Mouse (Mus musculus) liver, embryonic 16.5 days (tissue): ENCODE measurements around the gene St7. TPM values are rescaled to one million over a fixed set of nuclear protein-coding genes. Genes with fewer than 3 reads are reported as not detected.

ENCODE experiments used
- ATAC-seq: fragments of 200-750 bp; cut with Nextera tagmentation; 2 replicates; pipeline ENCODE4 v1.8.0; 2017; ENCODE audit warnings: low read depth, mild to moderate bottlenecking, moderate number of reproducible peaks, moderate library complexity
- H3K27ac ChIP-seq: fragments of 300-500 bp; sonication (generic); 2 replicates; pipeline ENCODE4 v1.5.1; 2014; ENCODE audit warnings: mild to moderate bottlenecking, low read length
- H3K27me3 ChIP-seq: fragments of 300-500 bp; sonication (generic); 2 replicates; pipeline ENCODE4 v1.6.1; 2014; ENCODE audit warnings: low read depth, low read length, mixed read lengths; ENCODE audit not compliant: control insufficient read depth, insufficient read depth
- H3K36me3 ChIP-seq: fragments of 300-500 bp; sonication (generic); 2 replicates; pipeline ENCODE4 v1.6.1; 2014; ENCODE audit warnings: mild to moderate bottlenecking; ENCODE audit not compliant: control insufficient read depth, insufficient read depth
- H3K4me1 ChIP-seq: fragments of 300-500 bp; sonication (generic); 2 replicates; pipeline ENCODE4 v1.6.1; 2014; ENCODE audit warnings: low read depth, low read length, mixed read lengths; ENCODE audit not compliant: control insufficient read depth
- H3K4me2 ChIP-seq: fragments of 300-500 bp; sonication (generic); 2 replicates; pipeline ENCODE4 v1.6.1; 2014; ENCODE audit warnings: low read depth, low read length, mixed read lengths
- H3K4me3 ChIP-seq: fragments of 300-500 bp; sonication (generic); 2 replicates; pipeline ENCODE4 v1.5.1; 2014; ENCODE audit warnings: low read depth, mild to moderate bottlenecking, low read length
- H3K9ac ChIP-seq: fragments of 300-500 bp; sonication (generic); 2 replicates; pipeline ENCODE4 v1.6.1; 2014; ENCODE audit warnings: low read depth, low read length
- H3K9me3 ChIP-seq: fragments of 300-500 bp; sonication (generic); replicated peaks from 2 replicates; pipeline ENCODE4 v1.6.1; 2016; ENCODE audit warnings: low read length; ENCODE audit not compliant: control insufficient read depth
- WGBS: fragments of 180-500 bp; shearing (Covaris S2); extraction: QIAGEN DNeasy Blood & Tissue Kit; methylation state at CpG from one replicate; pipeline ENCODE4 v1.1.7; 2014; ENCODE audit not compliant: insufficient replicate concordance; 5-methylcytosine and 5-hydroxymethylcytosine counted together
- polyA plus RNA-seq: library from polyadenylated mRNA; unstranded; fragments of >200 nt; fragmentation: Nextera tagmentation; extraction: Ambion mirVana; gene quantifications from 2 replicates; pipeline ENCODE4 v1.2.1, GENCODE M21; 2015

The St7 gene
- polyA plus RNA-seq, 1 experiment from 2014 or later: 9.3 TPM

DNA sequence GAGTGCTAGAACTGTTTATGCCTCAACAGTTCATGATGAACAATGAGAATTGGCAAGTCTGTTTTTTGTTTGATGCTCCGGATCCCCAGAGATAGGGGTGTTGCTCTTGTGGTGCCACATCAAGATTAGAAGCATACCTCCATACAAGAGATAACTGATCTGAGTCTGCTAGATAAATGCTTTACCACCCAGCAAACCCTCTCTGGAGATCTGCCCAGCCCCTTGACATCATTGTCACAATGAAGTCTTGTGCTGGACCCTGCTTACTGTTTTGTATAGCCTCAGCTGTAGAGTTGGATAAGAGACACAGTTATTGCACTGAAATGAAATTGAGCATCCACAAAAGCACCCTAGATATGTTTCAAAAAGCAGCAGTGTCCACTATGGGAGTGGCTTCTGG, 229.4 kb downstream of the St7 start:
- H3K9me3 ChIP-seq: no peaks in the 10 kb centered on the region
- no peak overlapping the region for H3K4me2 ChIP-seq
- ATAC-seq: no peak
- no peak overlapping the region for H3K9ac ChIP-seq
- no peak overlapping the region for H3K4me3 ChIP-seq
- no peaks in the 10 kb centered on the region for H3K36me3 ChIP-seq
- no peaks in the 10 kb centered on the region for H3K27me3 ChIP-seq
- 68% methylated on average over 1 of the region's 1 CpGs for WGBS
- no peak overlapping the region for H3K27ac ChIP-seq
- H3K4me1 ChIP-seq: no peaks in the 10 kb centered on the region

DNA sequence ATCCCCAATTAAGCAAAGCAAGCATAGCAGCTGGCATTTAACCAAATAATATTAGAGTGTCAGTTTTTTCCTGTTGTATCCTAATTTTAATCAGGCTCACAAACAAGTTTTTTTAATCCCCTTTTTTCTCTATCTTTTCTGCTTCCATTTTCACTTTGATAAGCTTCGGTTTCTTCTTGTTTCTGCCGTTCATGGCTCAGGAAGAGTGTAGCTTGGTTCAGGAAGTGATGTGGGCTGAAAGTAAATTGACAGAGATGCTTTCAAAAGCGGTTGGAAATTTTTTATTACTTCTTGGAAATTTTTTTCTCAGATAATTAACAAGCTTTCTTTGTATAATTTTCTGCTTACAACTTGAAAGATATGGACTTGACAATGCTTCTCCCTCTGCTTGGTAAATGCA, 230.2 kb downstream of the St7 start:
- H3K36me3 ChIP-seq: no peaks in the 10 kb centered on the region

DNA sequence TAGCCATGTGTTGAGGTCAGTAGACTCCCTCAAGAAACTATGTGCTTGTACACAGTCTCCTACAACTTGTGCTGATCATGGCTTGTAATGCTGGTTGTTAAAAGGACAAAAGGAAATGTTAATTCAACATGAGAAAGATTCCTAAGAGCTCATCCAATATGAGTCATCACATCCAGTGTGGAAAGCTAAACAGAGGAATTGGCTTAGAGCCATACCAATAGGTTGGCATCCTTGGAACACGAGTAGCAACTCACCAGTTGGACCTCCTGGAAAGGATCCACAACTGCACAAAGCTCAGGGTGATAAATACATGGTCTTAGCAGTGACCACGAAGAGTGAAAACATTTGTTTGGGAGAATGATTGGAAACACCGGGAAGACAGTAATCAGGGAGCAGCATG, 230.6 kb downstream of the St7 start:
- Histone ChIP-seq H3K36me3 (no peaks in the 10 kb centered on the region), H3K4me1 (no peaks in the 10 kb centered on the region), H3K9me3 (no peaks in the 10 kb centered on the region), H3K27ac (no peak overlapping the region), H3K4me3 (no peak overlapping the region), H3K9ac (no peak overlapping the region), H3K4me2 (no peak overlapping the region), H3K27me3 (no peaks in the 10 kb centered on the region)
- 56% methylated on average over 3 of the region's 3 CpGs for WGBS
- ATAC-seq: no peak

More for the DNA sequence above, 230.2 kb downstream of the St7 start:
- ATAC-seq: no peak
- Histone ChIP-seq H3K27ac (no peak overlapping the region), H3K27me3 (no peaks in the 10 kb centered on the region), H3K4me2 (no peak overlapping the region), H3K9me3 (no peaks in the 10 kb centered on the region), H3K9ac (no peak overlapping the region), H3K4me1 (no peaks in the 10 kb centered on the region), H3K4me3 (no peak overlapping the region)
- 38% methylated on average over 3 of the region's 3 CpGs for WGBS

DNA sequence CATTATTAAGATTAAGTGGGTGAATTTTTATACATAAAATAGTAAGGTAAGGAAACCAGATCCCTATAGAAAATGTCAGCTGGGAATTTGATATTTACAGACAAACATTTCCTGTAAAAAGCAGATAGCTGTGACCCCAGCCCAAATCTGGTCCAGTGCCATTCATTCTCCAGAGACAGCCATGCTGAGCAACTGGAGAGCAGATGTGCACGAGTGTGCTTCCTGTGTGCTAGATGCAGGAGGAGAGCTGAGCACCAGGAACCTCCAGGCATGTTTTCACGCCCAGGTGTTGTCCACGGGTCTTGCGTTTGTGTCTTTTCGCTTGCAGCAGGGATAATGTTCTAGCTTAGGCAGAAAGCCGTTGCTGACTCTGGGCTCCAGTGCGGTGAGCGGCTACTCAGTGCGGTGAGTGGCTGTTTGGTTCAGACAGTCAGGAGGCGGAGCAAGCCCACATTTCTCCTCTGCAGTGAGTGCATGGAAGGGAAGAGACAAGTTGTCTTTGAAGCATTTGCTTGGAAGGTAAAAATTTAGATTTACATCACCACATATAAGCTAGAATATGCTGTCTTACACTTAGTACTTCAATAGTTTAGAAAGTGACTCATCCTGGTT, 231.3 kb downstream of the St7 start:
- no peak overlapping the region for H3K4me3 ChIP-seq
- no peaks in the 10 kb centered on the region for H3K27me3 ChIP-seq
- WGBS: 75% methylated on average over 10 of the region's 10 CpGs
- no peaks in the 10 kb centered on the region for H3K9me3 ChIP-seq
- H3K9ac ChIP-seq: no peak overlapping the region
- no peak overlapping the region for H3K27ac ChIP-seq
- H3K4me1 ChIP-seq: no peaks in the 10 kb centered on the region
- no peak overlapping the region for H3K4me2 ChIP-seq
- H3K36me3 ChIP-seq: no peaks in the 10 kb centered on the region
- ATAC-seq: no peak

DNA sequence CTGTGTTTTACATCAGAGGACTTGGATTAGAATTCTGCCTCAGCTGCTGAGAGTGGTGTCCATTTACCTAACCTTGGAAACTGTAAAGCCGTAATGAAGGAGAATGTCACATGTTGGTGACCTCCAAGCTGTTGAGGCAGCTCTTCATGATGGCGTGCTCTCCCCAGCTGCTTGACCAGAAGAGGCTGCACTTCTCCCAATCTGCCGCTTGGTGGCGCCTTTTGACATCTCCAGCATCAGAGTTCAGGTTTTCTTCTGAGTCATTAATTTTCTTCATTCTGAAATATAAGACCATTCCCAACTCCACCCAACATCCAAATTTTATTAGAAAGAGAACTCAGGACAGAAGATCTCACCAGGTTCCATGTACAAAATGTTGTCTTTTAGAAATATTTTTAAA, 232.5 kb downstream of the St7 start:
- no peaks in the 10 kb centered on the region for H3K36me3 ChIP-seq
- H3K4me1 ChIP-seq: no peaks in the 10 kb centered on the region
- no peak for ATAC-seq
- H3K27me3 ChIP-seq: no peaks in the 10 kb centered on the region
- H3K27ac ChIP-seq: no peak overlapping the region
- no peaks in the 10 kb centered on the region for H3K9me3 ChIP-seq
- no peak overlapping the region for H3K9ac ChIP-seq
- WGBS: 36% methylated on average over 4 of the region's 4 CpGs
- H3K4me3 ChIP-seq: no peak overlapping the region
- no peak overlapping the region for H3K4me2 ChIP-seq

DNA sequence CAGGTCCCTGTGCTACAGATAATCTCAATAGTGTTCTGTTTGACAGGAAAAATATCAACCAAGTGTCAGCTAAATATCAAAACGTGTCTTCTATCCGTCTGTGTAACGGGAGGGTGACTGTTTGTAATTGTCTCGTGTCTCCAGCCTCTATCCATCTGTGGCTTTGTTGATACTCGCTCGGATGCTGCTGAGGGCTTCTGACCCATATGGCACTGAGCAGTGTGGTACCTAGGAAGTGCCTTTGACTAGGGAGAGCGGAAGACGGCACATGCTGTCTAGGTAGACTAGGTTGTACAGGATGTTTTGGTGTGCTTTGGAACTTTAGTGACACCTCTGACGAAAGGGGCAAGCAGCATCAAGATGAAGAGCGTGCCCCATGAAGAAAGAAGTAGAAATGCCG, 235.0 kb downstream of the St7 start:
- Histone ChIP-seq H3K4me3 (no peak overlapping the region), H3K27me3 (no peaks in the 10 kb centered on the region), H3K36me3 (no peaks in the 10 kb centered on the region), H3K9me3 (no peaks in the 10 kb centered on the region), H3K27ac (no peak overlapping the region), H3K4me2 (no peak overlapping the region), H3K9ac (no peak overlapping the region), H3K4me1 (no peaks in the 10 kb centered on the region)
- WGBS: 73% methylated on average over 11 of the region's 11 CpGs
- no peak for ATAC-seq

DNA sequence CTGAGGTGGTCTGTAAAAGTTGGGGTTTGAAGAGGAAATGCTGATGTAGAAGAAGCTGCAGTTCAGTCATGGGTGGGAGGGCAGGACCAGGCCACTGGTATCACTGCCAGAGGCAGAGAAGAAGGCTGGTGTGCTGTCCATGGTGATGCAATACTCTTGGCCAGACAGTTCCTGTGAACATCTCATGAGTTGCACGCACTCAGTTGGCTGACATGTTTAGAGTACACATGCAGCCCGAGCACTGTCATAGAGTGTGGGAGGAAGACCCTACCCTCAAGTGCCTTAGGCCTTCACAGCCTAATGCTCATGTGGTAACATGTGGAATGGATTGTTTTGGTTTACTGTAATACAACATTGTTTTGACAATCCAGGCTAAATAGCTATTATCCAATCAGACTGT, 238.5 kb downstream of the St7 start:
- Histone ChIP-seq H3K9ac (no peak overlapping the region), H3K4me2 (no peak overlapping the region), H3K9me3 (no peaks in the 10 kb centered on the region), H3K4me3 (no peak overlapping the region), H3K4me1 (no peaks in the 10 kb centered on the region), H3K36me3 (no peaks in the 10 kb centered on the region), H3K27ac (no peak overlapping the region), H3K27me3 (no peaks in the 10 kb centered on the region)
- 71% methylated on average over 2 of the region's 2 CpGs for WGBS
- ATAC-seq: no peak

DNA sequence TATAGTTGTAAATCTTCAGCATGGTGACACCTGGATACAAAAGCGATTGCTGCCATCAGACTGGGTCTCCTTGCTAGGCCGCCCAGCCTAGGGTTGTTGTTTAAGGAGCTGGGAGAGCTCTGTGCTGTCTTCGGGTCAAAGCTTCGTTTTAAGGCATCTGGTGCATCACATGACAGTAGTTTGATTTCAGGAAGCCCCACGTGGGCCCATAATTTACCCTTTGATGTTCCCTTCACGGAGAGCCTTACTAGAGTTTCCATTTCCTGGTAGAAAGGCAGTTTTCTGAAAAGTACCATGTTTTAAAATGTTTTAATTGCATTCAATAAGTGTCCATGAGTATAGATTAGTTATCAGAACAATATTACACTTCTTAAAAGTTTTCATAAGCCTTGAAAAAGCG, 239.1 kb downstream of the St7 start:
- H3K4me3 ChIP-seq: no peak overlapping the region
- no peak for ATAC-seq
- H3K9me3 ChIP-seq: no peaks in the 10 kb centered on the region

DNA sequence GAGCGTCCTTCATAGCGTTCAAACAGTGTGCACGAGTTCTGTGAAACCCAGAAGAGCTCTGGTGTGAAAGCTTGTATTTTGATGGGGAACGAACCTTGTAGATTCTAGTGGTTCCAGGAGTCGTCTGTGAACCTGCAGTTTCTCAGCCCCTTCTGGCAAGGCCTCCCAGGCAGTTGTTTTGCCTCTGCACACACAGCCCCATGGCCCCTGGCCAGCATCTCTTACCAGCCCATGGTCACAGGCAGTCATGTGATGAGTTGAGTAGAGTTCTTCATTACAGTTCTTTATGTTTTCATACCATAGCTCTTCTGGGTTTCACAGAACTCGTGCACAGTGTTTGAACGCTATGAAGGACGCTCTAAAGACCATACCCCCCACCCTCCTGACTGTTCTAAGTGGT, 240.1 kb downstream of the St7 start:
- 71% methylated on average over 8 of the region's 8 CpGs for WGBS

More for the DNA sequence above, 239.1 kb downstream of the St7 start:
- Histone ChIP-seq H3K9ac (no peak overlapping the region), H3K36me3 (no peaks in the 10 kb centered on the region), H3K27ac (no peak overlapping the region), H3K27me3 (no peaks in the 10 kb centered on the region), H3K4me1 (no peaks in the 10 kb centered on the region), H3K4me2 (no peak overlapping the region)
- 63% methylated on average over 7 of the region's 7 CpGs for WGBS

More for the DNA sequence above, 240.1 kb downstream of the St7 start:
- Histone ChIP-seq H3K4me3 (no peak overlapping the region), H3K9ac (no peak overlapping the region), H3K4me1 (no peaks in the 10 kb centered on the region), H3K4me2 (no peak overlapping the region), H3K9me3 (no peaks in the 10 kb centered on the region), H3K27me3 (no peaks in the 10 kb centered on the region), H3K27ac (no peak overlapping the region), H3K36me3 (no peaks in the 10 kb centered on the region)
- 0 out of 2 replicates have a peak, but pooled peaks have one; percentile 30 for ATAC-seq
